Mouse (Mus musculus): ENCODE results near the gene Upk1a.

The Upk1a gene

GRCm38 (mm10) chr7:30602583-30602982 lies 10.1 kb downstream of the Upk1a start:
- no peak for DNase-seq (ENCODE audit: low read depth)

GRCm38 (mm10) chr7:30600651-30601050 lies 12.0 kb downstream of the Upk1a start:
- no peak for DNase-seq (ENCODE audit: low read depth)

- no peak for DNase-seq (ENCODE audit: low read depth)
Observed at GRCm38 (mm10) chr7:30599933-30600353, 12.7 kb downstream of the Upk1a start.

GRCm38 (mm10) chr7:30598786-30599185 lies 13.9 kb downstream of the Upk1a start, which contains the start of gene Zbtb32:
TSS of gene Zbtb32 (minus strand) at chr7:30598909.
- no peak for DNase-seq (ENCODE audit: low read depth)

GRCm38 (mm10) chr7:30596811-30597210 lies 15.8 kb downstream of the Upk1a start:
- no peak for DNase-seq (ENCODE audit: low read depth)

- DNase-seq (ENCODE audit: low read depth) = no peak
Observed at GRCm38 (mm10) chr7:30596093-30596492, 16.6 kb downstream of the Upk1a start.

- DNase-seq (ENCODE audit: low read depth) = no peak
Observed at GRCm38 (mm10) chr7:30594510-30595024, 18.1 kb downstream of the Upk1a start.

- no peak for DNase-seq (ENCODE audit: low read depth)
Observed at GRCm38 (mm10) chr7:30593579-30594509, 18.8 kb downstream of the Upk1a start.

- DNase-seq (ENCODE audit: low read depth) = no peak
Observed at GRCm38 (mm10) chr7:30592772-30593423, 19.7 kb downstream of the Upk1a start.

GRCm38 (mm10) chr7:30591605-30591951 lies 21.1 kb downstream of the Upk1a start:
- no peak for DNase-seq (ENCODE audit: low read depth)

- DNase-seq (ENCODE audit: low read depth) = no peak
Observed at GRCm38 (mm10) chr7:30590927-30591604, 21.6 kb downstream of the Upk1a start.

- peak; percentile 85 for DNase-seq (ENCODE audit: low read depth)
Observed at GRCm38 (mm10) chr7:30589435-30590301, 23.0 kb downstream of the Upk1a start.

GRCm38 (mm10) chr7:30588676-30589434 lies 23.8 kb downstream of the Upk1a start, which contains the start of gene Kmt2b:
TSS of gene Kmt2b (minus strand) at chr7:30588726.
- DNase-seq (ENCODE audit: low read depth) = peak; percentile 96

- peak; percentile 37 for DNase-seq (ENCODE audit: low read depth)
Observed at GRCm38 (mm10) chr7:30587842-30588667, 24.6 kb downstream of the Upk1a start.

- DNase-seq (ENCODE audit: low read depth) = no peak
Observed at GRCm38 (mm10) chr7:30586455-30587020, 26.1 kb downstream of the Upk1a start.

GRCm38 (mm10) chr7:30585170-30585569 lies 27.5 kb downstream of the Upk1a start:
- no peak for DNase-seq (ENCODE audit: low read depth)

- DNase-seq (ENCODE audit: low read depth) = no peak
Observed at GRCm38 (mm10) chr7:30584339-30584738, 28.3 kb downstream of the Upk1a start.

GRCm38 (mm10) chr7:30581547-30581946 lies 31.1 kb downstream of the Upk1a start:
- no peak for DNase-seq (ENCODE audit: low read depth)

- no peak for DNase-seq (ENCODE audit: low read depth)
Observed at GRCm38 (mm10) chr7:30579950-30580349, 32.7 kb downstream of the Upk1a start.
